Mouse (Mus musculus): ENCODE results near the gene Dram1. TPM values are rescaled to one million over a fixed set of nuclear protein-coding genes. Genes with fewer than 3 reads are reported as not detected.
A peak's percentile ranks its signal among the peaks of the same experiment; 100 is the strongest.
"Not testable (repeated sequence)": the region's sequence is repeated elsewhere in the genome, so short reads cannot be mapped to it uniquely, and the experiment has no call there.

Gene Dram1
- total RNA-seq, 2 experiments from 2014 or later, result 36.0 to 46.2 TPM

DNA sequence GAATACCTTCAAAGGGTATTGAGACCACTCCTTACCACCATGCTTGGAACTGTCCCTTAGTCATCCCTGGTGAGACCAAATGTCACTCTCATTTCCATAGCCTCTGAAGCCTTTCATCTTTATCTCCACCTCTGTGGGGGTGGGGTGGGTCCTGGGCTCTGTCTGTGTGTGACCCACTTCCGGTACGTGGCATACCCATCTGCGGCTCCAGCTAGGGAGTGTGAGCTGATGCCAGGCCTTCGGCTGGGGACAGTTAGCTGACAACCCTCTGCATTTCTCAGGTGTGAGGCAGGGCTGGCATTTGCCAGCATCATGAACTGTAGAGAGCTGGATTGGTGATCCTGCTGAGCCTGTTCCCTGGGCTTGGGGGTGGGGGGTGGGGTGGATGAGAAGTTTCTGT is 10.7 kb upstream of the Dram1 start:
- ATAC-seq (ENCODE audit: poor library complexity, severe bottlenecking), result peak; percentile 50

DNA sequence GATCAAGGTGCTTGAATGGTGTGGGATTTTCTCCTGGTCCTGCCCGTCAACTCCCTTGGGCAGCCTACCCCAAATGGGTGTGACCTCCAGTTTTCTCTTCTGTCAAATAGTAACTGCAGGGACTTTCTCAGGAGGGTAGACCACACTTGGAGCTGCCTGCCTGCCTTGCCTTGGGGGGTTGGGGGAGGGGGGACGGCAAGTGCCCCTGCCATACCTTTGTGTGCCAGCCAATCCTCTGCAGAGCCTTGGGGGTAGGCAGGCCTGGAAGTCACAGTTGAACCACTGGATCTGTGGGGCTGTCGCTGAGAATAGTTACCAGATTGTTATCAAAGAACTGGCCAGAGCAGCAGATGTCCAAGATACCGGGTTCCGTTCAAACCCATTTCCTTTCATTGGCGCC is 7.4 kb upstream of the Dram1 start:
- ATAC-seq (ENCODE audit: poor library complexity, severe bottlenecking), result no peak

DNA sequence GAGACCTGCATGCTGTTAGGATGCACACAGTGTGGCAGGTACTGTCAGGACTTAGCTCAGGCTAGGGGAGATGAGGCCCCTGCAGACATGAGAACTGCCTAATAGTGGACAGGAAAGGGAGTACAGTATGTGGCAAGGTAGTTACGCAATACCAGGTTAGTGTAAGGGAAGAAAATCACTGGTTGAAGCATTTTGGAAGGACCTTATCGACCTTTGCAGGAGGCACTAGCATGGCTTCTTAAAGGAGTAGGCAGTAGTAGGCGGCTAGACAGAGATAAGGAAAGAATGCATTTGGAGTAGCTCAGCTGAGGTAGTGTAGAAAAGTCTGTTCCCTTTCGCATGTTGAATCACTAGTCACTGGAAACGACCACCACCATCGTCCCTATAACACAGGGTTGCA is 6.9 kb upstream of the Dram1 start:
- ATAC-seq (ENCODE audit: poor library complexity, severe bottlenecking), result peak; percentile 38

DNA sequence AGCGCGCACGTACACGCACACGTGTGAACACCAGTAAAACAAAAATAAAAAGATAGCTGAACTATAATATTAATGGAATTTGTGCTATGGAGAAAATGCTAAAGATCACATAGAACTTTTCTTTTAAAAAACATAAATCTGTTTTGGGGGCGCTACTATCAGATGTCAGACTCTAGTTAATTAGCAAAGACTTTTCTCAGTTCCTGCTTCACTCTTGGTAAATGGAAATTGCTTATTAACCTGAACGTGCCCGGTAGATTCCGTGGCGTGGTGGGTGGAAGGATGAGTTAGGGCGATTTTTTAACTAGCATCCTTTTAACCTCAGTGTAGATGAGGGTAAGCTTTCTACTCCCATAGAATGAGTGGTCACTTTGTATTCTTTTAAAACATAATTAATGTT is 6.4 kb upstream of the Dram1 start:
- ATAC-seq (ENCODE audit: poor library complexity, severe bottlenecking), result no peak

DNA sequence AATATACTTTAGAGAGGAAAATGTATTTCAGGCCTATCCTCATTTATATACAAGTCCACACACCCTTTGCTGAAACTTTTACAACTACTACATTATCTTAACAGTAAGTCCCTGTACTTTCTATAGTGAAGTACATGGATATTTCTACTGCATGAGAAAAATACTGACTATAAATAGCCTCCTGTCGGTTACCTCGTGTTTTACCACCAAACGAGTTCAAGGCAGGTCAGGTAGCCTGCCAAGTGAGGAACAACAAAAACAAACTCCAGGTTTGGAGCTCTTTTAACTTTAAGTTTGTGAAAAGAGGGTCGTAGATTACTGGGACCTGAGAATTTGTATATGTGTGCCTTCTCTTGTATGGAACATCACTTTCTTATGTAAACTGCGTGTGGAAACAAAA is 5.2 kb upstream of the Dram1 start:
- ATAC-seq (ENCODE audit: poor library complexity, severe bottlenecking), result no peak

DNA sequence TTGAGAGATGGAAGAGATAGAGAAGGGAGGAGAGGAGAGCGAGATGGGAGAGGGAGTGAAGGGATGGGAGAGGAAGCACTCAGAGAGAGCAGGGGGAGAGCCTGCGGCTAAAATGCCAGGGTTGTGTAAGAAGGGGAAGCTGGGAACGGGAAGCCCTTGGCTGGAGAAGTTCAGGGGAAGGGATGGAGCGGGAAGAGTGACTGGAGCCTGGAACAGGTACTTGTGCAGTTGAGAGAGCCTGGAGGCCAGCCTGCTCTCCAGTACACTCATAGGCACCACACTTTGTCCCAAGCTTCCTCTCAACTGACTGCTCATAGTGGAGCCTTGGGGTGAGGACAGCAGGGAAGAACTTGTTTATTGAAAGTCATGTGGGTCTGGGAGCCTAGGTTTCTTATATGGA is 4.6 kb upstream of the Dram1 start:
- ATAC-seq (ENCODE audit: poor library complexity, severe bottlenecking), result peak; percentile 5; the same call in 1 of the 2 replicates

- no peak for ATAC-seq (ENCODE audit: poor library complexity, severe bottlenecking)
Measured at GRCm38 (mm10) chr10:88382009-88382408, 3.1 kb upstream of the Dram1 start.

DNA sequence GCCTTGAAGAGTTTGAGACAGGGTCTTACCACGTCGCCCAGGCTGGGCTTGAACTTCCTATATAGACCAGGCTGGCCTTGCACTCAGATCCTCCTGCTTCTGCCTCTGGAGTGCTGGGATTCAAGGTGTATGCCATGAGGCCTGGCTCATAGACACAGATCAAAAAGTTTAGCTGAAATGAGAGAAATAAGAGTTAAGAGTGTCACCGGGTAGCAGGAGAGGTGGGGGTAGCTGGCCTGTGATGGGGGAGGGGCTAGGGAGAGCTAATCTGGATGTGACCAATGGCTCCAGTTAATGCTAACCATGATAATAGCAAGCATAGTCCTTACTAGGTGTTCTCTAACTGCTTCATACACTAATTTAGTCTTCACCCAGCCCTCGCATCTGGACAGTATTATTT is 2.4 kb upstream of the Dram1 start:
- ATAC-seq (ENCODE audit: poor library complexity, severe bottlenecking), result no peak

DNA sequence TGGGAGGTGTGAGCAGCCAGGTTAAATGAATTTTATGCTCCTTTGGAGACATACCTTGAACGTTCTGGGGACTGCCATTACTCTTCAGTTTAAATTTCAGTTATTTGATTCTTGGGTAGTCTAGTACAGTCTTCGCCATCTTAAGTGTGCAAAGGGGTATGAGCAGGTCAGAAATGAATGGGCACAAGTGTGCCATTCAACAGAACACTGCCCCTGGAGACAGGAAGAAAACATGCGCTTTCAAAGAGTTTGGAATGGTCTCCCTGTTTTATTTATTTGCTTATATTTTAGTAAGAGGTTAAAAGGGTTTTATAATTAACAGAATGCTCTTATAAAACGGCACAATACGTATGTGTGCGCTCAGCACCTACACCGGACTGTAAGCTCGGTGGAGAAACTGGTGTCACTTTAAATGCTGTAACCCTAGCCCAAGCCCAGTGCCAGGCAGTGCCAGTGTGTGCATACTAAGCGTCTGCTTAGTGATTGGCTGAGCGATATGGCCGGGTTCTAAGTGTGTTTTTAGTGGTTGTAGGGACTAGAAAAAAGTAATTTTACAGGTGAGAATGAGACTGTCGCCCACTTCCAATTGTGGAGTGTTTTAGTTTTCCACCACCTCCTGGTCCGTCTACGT is 1.7 kb upstream of the Dram1 start:
- ATAC-seq (ENCODE audit: poor library complexity, severe bottlenecking), result no peak

GRCm38 (mm10) chr10:88380002-88380401 is 1.1 kb upstream of the Dram1 start:
- 0 out of 2 replicates have a peak, but pooled peaks have one; percentile 10 for ATAC-seq (ENCODE audit: poor library complexity, severe bottlenecking)

DNA sequence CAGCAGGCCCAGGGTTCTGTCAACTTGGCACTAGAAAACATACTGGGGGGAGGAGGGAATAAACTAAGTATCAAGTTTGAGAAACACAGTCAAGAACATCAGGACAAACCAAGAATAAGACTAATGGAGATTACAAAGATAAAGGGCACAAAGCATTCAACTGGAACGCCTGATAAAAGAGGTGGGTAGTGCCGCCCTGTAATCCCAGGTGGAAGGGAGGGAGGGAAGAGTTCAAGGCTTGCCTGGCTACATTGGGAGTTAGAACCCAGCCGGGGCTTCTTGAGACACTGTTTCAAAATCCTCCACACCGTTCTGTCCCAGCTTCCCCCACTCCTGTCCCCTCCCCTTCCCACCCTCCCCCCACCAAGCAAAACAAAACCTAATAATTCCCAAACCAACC is 1.2 kb downstream of the Dram1 start:
- no peak for ATAC-seq (ENCODE audit: poor library complexity, severe bottlenecking)

GRCm38 (mm10) chr10:88376770-88377169 is 2.1 kb downstream of the Dram1 start:
- peak; percentile 56 for ATAC-seq (ENCODE audit: poor library complexity, severe bottlenecking)

- ATAC-seq (ENCODE audit: poor library complexity, severe bottlenecking), result no peak
Measured at GRCm38 (mm10) chr10:88374984-88375383, 3.9 kb downstream of the Dram1 start.

- not testable (repeated sequence) for ATAC-seq (ENCODE audit: poor library complexity, severe bottlenecking)
Measured at GRCm38 (mm10) chr10:88372945-88373344, 5.9 kb downstream of the Dram1 start.

DNA sequence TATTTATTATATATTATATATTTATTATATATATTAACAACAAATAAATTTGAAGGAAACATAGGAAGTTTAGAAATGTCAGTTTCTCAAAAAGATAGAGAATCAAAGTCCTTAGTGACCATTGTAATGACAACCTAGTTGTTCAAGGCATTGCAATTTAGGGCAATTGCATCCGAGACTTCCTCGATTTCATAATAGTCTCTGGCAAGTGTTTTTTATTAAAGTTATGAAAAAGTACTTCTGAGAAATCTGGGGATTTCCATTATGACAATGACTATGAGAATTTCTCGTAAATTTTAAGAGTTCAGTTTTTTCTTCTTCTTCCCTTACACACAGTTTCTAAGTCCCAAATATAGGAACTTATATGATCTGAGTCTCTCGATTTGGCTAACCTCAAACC is 6.4 kb downstream of the Dram1 start:
- ATAC-seq (ENCODE audit: poor library complexity, severe bottlenecking), result peak; percentile 42; the same call in 1 of the 2 replicates

DNA sequence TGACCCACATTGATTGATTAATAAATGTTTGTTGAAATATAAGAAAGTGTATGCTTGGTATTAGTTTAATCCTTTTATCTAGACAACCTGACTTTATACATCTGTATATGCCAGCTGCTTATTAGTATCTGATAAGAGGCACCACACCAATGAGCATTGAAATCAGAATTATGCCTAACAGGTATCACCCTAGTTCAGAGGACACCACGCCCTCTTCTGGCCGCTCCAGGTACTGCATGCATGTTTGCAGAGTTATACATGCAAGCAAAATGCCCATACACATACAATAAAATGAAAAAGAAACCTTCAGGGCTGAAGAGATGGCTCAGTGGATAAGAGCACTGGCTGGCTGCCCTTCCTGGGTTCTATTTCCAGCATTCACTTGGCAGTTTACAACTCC is 7.1 kb downstream of the Dram1 start:
- peak; percentile 51 for ATAC-seq (ENCODE audit: poor library complexity, severe bottlenecking)

DNA sequence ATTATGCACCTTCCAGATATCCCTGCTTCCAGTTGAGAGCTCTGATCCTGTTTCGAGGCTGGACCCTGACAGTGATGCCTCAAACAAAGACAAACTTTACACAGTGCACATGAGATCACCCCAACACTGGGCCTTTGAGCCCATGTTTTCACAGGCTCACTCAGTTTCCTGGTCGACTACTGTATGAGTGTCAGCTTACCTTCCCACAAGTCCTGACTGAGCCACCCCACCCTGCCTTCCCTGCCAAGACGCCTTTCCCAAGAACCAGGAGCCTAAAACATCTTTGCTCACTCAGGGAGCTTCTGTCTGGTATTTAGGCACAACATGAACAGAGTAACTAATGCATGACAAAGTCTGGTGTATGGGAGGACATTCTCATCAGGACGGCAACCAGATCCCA is 9.6 kb downstream of the Dram1 start:
- no peak for ATAC-seq (ENCODE audit: poor library complexity, severe bottlenecking)

GRCm38 (mm10) chr10:88364221-88364620 is 14.7 kb downstream of the Dram1 start:
- no peak for ATAC-seq (ENCODE audit: poor library complexity, severe bottlenecking)

GRCm38 (mm10) chr10:88362218-88362617 is 16.7 kb downstream of the Dram1 start:
- ATAC-seq (ENCODE audit: poor library complexity, severe bottlenecking), result no peak

DNA sequence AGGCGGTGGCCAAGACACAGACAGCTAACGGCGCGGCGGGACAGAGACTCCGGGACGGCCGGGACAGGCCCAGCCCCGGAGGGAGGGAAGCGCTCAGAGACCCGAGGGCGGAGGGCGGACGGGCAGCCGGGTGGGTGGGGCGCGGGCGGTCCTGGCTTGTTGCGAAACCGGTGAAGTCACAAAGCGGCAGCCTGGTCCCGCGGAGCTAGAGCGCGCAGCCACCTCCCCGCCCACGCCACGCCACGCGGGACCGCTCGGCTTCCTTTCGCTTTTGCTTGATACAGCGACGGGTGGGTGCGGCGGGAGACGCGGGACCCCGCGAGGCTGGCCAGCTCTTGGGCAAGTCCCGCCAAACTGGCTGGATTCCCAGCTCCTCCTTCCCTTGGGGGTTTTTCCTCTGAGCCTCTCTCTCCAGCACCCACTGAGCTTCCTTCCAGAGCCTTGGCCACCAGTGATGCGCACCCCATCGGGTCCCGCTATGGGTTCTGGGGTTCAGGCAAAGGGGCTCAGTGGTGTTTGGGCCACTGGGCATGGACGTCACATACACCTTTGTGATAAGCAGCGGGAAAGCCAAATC is 21.8 kb downstream of the Dram1 start:
- peak; percentile 90 for ATAC-seq (ENCODE audit: poor library complexity, severe bottlenecking)

DNA sequence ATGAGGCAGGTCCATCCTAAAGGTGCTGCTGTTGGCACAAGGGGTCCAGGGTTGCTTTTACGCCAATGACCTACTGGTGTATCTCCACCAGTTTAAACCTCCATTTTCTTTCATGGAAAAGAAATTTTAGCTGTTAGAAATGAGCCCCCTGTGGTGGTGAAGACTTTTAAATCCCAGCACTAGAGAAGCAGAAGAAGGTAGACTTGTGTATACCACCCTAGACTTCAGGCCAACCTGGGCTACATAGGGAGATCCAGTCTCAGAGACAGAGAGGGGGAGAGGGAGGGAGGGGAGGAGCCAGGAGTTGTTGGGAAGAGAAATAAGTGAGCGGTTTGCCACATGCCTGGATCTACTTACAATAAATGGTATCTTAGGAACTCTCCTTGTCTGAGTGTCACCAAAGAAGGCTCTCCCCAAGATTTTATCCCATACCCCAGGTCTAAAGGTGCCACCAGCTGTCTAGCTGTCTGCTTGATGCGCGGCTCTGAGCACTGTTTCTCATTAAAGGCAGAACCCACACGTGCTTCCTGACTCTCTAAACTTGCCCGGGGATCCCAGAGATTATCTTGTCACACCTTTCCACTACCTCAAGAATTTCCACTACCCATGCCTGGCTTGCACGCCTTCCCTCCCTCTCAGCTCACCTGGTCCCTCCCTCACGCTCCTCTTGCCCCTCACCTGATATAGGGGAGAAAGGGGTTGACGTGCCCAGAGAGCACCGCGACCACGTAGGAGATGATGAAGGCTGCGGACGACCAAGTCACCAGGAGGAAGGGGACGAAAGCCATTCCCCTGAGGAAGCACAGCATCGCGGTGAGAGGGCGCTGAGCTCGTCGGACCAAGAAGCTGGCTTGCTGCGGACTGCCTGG is 22.5 kb downstream of the Dram1 start:
- ATAC-seq (ENCODE audit: poor library complexity, severe bottlenecking), result no peak

- no peak for ATAC-seq (ENCODE audit: poor library complexity, severe bottlenecking)
Measured at GRCm38 (mm10) chr10:88354599-88354998, 24.3 kb downstream of the Dram1 start.

Data from megakaryocyte, adult 5-6 weeks (primary cell).